Mouse (Mus musculus) T-helper 17 cell (primary cell): ENCODE data around the gene Nmur1.

Experiments
- in situ Hi-C, 2 experiments: fragments of 300-600 bp; cut with MboI, MseI; formaldehyde crosslinking; loops; 1 replicate in 1 of 2; 2 replicates in 1 of 2; pipeline ENCODE4 v1.15.1; 2025; ENCODE audit warnings: high pct_unique_total_duplicates in 2 of 2

Nmur1 gene

GRCm38 (mm10) chr1:86336330-86336729 lies 89.7 kb downstream of the Nmur1 start:
- in situ Hi-C loops, result loop anchor here (5.0 to 10.0 kb wide), 3 partner anchors 119 to 154 kb away; no protein-coding TSS in a partner anchor
